Mouse (Mus musculus) urinary bladder, postnatal 4 days (tissue): ENCODE results near the gene Mecom.

ENCODE experiments used
- DNase-seq, 2 experiments: peaks; one replicate each; pipeline ENCODE4 v3.0.0; 2021 to 2022; ENCODE audit warnings: low spot score in 2 of 2

Mecom gene

DNA sequence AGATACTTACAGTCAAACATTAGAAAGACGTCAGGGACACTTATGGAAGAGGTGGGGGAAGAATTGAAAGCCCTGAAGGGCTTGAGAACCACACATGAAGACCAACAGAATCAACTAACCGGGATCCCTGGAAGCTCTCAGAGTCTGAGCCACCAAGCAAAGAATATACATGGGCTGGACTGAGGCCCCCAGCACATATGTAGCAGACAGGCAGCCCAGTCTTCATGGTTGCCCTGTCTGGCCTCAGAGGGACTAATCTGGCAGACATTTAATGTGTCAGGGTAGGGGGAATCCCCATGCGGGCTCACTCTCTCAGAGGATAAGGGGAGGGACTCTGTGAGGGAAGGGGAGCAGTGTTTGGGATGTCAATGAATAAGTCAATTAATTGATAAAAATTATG is 584.4 kb downstream of the Mecom start:
- no peak for DNase-seq

DNA sequence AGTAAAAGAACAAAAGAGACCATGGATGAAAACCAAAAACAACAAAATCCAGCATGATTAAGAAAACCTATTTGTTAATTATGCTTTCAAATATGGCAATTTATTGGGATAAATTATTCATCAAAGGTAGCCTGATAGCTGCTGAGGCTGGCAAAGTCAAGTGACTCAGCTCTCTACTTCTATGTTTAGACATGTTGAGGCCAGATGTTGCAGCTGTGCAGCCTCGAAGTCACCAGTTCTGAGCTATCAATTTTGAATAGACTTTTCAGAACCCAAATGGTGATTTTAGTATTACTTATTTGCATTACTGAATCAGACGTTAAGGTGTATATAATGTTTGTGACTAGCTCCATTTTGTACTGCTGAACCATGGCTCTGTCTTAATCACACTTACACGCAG is 588.8 kb downstream of the Mecom start:
- no peak for DNase-seq

DNA sequence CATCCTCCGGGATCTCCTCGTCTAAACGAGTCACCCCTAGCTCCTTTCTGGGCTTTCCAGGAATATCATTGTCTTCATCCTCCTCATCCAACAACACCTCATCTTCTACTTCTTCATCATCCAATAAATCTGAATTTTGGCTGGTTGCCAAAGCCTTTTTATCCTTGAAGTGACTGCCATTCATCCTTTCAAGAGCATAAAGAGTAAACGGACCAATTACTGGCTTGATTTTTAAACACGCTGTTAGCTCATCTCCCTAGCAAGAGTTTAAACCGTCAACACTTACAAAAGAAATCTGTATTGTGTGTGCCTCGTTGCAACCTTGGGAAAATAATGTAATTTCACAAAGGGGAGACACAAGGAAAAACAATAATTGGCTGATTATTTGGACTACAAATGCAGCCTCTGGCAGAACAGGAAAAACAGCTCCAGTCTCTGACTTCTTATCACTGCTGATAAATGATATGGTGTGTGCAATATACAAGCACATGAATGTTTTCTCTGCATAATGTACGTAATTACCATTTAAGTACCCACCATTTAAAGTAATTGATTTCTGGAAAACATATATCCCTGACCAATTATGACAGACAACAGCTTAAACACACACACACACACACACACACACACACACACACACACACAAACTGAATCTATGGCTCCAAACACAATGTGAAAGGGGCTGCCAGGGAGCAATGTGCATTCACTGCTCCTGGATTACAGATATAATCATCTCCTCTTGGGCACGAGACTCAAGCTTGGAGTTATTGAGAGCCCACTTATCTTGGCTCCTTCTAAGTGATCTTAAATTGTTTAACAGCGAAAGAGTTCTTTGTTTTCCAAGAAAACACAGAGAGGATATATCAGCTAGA is 590.2 kb downstream of the Mecom start:
- no peak for DNase-seq

DNA sequence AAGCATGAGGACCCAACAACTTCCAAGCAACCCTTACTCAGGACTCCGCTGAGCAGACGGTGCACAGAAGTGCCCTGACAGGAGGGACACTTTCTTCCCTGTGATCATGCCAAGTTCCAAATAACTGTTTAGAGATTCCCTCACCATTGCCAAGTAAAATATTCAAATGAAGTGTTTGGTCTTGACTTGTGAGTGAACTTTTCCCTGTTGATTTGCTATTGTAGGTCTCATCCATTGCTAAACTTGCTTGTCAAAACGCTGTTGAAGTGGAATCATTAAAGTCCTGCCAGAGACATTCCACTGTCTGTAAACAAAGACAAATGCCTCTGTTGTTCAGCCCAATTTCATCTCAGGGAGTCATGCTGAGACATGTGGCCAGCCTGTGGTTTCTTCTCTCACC is 594.5 kb downstream of the Mecom start:
- DNase-seq = no peak

DNA sequence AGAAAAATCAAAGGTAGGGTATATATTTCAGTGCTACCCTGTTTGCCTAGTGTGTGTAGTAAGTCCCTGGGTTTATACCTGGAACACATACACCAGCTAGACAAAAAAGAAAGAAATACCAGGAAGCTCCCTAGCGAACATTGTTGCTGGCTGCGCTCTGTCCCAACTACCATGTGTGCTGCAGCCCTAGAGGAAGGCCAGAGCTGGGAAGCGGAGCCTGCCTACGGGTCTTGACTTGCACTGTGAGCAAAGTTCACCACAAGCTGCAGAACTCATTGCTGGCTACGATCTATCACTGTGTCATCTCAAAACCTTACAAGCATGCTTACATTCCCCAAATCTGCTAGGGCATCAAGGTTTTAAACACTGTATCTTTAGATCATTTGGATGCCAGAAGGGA is 597.0 kb downstream of the Mecom start:
- DNase-seq = peak; percentile 23 to 58

DNA sequence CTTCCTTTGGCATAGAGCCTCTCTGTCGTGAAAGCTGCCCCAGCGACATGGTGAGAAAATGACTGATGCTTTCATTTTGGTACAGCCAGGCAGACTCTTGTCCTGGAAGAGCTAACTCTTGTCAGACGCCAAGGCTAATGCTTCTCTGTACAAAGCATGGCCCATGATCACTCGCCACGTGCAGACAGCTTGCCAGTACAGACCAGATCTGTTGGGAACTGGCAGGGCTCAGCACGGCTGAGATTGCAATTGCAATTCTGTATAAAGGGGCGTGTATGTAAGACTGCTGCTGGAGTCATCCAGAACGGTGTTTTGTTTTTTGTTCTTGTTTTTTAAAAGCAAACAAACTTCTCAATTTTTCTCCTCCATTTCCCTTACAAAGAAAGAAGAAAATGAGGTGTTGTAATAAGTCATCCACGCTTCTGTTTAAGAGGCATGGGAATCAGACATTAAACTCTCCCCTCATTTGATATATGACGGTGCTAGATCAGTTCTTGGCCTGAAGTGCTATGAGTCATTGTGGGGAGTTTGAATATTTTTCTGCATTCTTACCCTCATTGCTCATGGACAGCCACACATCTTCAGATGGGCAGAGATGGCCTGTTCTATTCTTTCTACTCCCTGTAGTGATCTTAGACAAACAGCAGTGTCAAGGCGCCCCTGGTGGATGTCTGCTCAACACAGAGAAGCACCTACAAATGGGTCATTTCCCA is 644.1 kb downstream of the Mecom start:
- DNase-seq = no peak
